Mouse (Mus musculus) left cerebral cortex, adult 2 months (tissue): ENCODE data around the gene Arl15. TPM values are rescaled to one million over a fixed set of nuclear protein-coding genes. Genes with fewer than 3 reads are reported as not detected.
A peak's percentile ranks its signal among the peaks of the same experiment; 100 is the strongest.

ENCODE experiments used
- DNase-seq, 2 experiments: peaks; one replicate each; pipeline ENCODE4 v3.0.0; 2021 to 2022; ENCODE audit warnings: low spot score in 2 of 2, mixed read lengths in 1 of 2; ENCODE audit errors: extremely low spot score in 1 of 2
- H3K27ac ChIP-seq: fragments of 200-600 bp; 2 replicates; pipeline ENCODE4 v1.8.1; 2022
- H3K4me3 ChIP-seq: fragments of 200-600 bp; 2 replicates; pipeline ENCODE4 v1.8.1; 2022
- CTCF ChIP-seq: fragments of 200-600 bp; IDR thresholded peaks from 2 replicates; pipeline ENCODE4 v1.8.1; 2022; ENCODE audit warnings: antibody characterized with exemption, mild to moderate bottlenecking, moderate library complexity
- intact Hi-C: fragments of 180-260 bp; cut with DNase I; formaldehyde crosslinking; loops from one replicate; pipeline ENCODE4 v1.15.1; 2025
- total RNA-seq, 2 experiments: library from RNA; stranded (reverse); gene quantifications; 2 replicates each; pipeline ENCODE4 v1.2.3; 2021

The Arl15 gene
- total RNA-seq, 2 experiments from 2014 or later, result 34.2 to 35.5 TPM

DNA sequence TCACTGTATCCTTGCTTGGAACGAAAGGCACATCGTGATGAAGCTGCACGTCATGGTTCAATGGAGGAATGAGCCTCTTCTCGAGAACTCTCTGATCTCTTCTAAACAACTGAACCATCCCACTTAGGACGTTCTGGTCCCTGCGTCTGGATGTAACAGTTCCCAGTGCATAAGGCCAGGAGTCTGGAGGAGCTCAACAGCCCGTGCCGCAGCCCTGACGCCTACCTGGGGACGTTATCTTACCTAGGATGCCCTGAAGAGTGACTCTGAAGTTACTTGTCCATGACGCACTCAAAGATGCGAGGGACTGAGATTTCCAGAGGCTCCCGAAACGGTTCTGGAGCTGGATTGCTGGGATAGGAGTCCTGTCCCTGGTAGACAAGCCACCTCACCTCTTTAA lies 121.4 kb downstream of the Arl15 start:
- intact Hi-C loops, result no loop called here
- no peak overlapping the region for H3K4me3 ChIP-seq
- no peak for DNase-seq
- TF ChIP-seq CTCF, result no peak
- no peak overlapping the region for H3K27ac ChIP-seq

DNA sequence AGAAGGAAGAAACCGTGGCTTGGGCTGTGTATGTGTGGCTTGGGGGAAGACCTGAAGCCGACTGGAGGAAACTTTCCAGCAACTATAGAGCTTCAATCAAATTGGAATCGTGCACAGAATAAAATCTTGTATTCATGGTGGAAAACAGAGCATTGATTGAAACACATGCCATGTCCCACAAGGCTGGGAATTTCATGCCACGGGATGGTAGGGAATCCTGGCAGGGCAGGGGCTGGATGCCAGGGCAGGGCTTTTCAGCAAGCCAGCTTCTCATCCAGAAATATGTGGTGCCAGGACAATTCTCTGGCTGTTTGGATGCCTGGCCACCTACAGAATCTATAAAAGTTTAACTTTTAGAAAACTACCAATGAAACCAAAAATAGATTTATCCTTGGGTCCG lies 122.5 kb downstream of the Arl15 start:
- intact Hi-C loops, result no loop called here
- no peak for TF ChIP-seq CTCF
- DNase-seq, result no peak
- Histone ChIP-seq H3K4me3 (no peak overlapping the region), H3K27ac (no peak overlapping the region)

DNA sequence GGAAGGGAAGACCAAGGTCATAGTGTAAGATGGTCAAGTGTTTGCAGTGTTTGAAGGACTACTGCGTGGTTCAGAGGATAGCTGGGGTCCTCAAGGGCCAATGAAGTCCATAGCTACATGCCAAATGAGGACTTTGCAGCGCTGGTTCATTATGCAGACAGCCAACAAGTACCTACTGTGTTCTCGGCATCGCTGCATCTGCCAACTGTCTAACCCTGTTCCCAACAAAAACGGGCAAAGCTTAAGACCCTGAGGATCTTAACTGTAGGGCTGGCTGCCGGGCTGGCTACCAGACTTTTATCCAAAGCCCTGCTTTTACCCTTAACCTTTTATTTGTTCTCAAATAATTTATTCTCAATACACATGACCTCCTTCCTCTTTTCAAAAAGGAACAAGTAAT lies 123.1 kb downstream of the Arl15 start:
- Histone ChIP-seq H3K27ac (no peak overlapping the region), H3K4me3 (no peak overlapping the region)
- DNase-seq, result no peak
- no peak for TF ChIP-seq CTCF
- intact Hi-C loops, result no loop called here

DNA sequence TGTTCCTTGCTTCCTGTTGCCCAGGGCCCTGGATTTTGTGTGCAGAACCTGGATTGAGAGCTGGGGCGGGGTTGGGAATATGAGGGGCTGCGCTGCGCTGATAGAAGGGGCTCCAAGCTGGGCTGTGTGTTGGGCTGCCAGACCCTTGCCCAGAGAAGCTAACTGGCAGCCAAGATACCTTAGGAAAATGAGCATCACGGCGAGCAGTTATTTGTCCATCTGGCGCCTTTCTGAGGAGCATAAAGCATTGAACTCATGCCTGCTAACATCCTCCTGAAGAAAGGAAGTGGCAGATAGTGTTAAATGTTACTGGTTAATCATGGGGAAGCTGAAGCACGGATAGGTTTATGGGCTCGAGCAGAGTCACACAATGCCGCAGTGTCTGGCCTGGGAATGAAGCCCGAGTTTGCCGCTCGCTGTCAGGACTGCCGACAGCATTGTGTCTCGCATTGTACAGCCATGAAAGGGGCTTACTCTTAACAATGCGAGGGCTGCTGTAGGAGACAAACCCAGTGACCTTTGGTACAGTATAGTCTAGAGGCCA lies 123.6 kb downstream of the Arl15 start:
- Histone ChIP-seq H3K27ac (no peak overlapping the region), H3K4me3 (peak overlapping the region; percentile 17; the same call in 1 of the 2 replicates)
- no peak for TF ChIP-seq CTCF
- intact Hi-C loops, result no loop called here
- DNase-seq, result no peak

DNA sequence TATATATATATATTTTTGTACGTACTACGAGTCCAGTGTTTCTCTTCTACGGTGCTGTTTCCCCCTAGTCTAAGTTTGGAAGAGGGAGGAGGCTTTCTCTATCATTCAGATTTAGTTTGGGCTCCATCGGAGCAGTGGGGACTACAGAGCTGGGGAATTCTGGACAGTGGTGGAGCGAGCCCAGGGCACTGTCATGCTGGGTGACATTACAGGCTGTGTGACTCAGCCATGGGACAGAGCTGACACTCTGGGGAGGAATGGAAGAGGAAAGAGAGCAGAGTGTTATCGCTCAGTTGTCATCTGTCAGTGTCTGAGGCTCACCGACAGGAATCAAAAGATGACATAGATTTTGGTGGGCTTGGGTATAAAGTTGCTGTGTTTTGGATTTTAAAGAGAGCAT lies 124.4 kb downstream of the Arl15 start:
- no peak overlapping the region for H3K27ac ChIP-seq
- DNase-seq, result no peak
- intact Hi-C loops, result no loop called here
- H3K4me3 ChIP-seq, result no peak overlapping the region
- TF ChIP-seq CTCF, result no peak

DNA sequence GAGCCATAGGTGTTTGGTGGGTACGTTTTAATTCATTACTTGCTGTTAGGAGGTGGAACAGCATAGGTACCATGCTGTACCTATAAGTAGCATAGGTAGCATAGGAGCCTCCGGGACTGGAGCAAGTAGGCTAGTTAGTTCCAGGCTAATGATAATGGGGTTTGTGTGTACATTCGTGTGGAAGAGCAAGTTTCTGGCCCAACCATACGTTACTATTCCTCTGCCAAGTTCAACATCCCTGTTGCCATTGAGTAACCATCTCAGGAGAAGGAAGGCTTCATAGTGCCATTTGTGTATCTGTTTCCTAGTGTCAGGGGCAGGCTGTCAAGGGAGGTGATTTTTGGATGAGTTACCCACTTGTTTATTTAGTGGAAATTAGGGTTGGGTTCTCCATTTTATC lies 141.4 kb downstream of the Arl15 start:
- Histone ChIP-seq H3K4me3 (no peak overlapping the region), H3K27ac (no peak overlapping the region)
- intact Hi-C loops, result no loop called here
- no peak for DNase-seq
- TF ChIP-seq CTCF, result no peak

DNA sequence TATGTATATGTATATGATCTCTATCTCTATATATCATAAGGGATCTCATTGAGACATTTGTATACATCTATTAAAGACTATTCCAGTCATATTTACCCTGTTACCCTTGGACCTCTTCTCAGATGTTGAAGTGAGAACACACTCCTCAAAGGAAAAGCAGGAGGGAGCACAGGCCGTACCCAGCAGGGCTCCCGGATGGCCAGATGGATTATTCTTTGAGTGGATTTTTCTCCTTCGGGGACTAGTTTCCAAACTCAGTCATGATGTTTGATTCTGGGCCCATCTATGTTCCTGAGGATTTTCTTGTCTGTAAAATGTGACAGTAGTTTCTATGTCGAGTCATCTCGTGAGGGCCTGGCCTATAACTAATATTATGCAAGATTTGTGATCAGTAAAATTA lies 142.9 kb downstream of the Arl15 start:
- intact Hi-C loops, result no loop called here
- TF ChIP-seq CTCF, result no peak
- no peak overlapping the region for H3K27ac ChIP-seq
- H3K4me3 ChIP-seq, result no peak overlapping the region
- no peak for DNase-seq

DNA sequence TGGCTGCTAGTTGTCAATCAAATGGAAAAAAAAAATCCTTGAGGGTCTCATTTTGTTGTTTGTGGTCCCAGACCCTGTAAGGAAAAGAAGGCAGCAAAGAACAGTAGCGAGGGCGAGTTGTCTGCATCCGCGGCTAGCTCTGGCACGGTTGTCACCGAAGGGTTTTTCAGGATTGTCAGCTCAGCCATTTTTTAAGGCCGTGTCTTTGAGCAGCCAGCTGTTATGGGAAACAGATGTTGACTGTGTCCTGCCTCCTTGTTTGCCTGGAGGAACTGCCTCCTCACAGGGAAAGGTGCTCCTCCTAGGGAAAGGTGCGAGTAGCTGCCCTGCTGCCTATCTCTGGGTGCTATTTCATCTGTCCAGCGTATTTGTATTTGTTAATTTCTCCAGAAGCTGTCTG lies 144.3 kb downstream of the Arl15 start:
- Histone ChIP-seq H3K27ac (no peak overlapping the region), H3K4me3 (no peak overlapping the region)
- intact Hi-C loops, result no loop called here
- DNase-seq, result no peak
- TF ChIP-seq CTCF, result no peak

DNA sequence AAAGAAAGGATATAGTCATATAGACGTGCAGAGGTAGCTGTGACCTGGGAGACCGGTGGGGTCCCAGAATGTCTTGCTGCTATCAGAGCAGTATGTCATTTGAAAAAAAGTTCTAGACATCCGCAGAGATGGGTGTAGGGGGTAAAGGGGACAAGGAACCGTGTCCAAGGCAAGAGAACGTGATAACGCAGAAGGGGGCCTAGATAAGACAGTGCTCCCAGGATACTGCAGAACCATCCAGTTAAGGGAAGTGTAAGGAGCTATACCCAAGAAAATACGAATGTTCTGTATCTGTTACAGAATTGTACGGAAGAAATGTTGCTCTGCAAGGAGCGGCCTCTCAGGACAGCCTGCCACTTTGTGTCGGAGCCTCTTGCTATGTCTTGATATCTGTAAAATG lies 144.8 kb downstream of the Arl15 start:
- Histone ChIP-seq H3K27ac (no peak overlapping the region), H3K4me3 (no peak overlapping the region)
- no peak for TF ChIP-seq CTCF
- DNase-seq, result no peak
- intact Hi-C loops, result no loop called here

DNA sequence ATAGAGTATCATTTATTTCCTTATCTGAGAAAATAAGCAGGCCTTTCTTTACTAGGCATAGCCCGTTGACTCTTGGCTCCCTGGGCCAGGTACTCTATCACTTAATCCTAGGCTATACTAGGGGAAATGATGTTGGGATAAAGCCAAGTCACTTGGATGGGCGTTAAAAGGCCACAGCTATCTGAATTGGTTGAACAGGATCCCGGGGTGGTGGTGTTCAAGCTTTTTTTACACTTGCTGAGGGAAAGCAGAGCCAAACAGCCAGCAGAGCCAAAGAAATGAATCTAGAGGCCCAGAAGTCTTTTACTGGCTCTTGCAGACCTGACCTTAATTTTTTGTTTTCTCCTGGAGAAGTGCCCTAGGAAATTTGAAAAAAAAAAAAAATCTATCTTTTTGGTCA lies 145.4 kb downstream of the Arl15 start:
- no peak for DNase-seq
- no peak overlapping the region for H3K27ac ChIP-seq
- no peak for TF ChIP-seq CTCF
- no peak overlapping the region for H3K4me3 ChIP-seq
- intact Hi-C loops, result no loop called here

DNA sequence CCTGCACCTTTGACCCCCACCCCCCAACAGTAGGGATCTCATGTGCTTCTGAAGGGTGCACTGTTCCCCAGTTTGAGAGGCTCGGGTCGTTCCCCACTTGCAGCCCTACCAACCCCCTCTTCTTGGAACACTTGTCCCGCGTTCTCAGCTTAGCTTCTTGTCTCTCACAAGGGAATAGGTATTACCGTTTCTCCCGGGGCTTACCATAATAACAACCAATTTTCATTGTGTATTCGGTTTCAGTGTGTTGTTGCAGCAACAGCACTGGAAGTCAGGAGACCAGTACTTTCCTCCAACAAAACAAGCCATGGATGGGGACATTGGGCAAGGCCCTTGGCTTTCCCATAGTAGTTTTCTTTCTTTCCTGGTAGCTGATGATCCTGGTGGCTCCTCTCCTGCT lies 145.8 kb downstream of the Arl15 start:
- no peak overlapping the region for H3K4me3 ChIP-seq
- intact Hi-C loops, result no loop called here
- no peak for TF ChIP-seq CTCF
- no peak for DNase-seq
- H3K27ac ChIP-seq, result no peak overlapping the region

DNA sequence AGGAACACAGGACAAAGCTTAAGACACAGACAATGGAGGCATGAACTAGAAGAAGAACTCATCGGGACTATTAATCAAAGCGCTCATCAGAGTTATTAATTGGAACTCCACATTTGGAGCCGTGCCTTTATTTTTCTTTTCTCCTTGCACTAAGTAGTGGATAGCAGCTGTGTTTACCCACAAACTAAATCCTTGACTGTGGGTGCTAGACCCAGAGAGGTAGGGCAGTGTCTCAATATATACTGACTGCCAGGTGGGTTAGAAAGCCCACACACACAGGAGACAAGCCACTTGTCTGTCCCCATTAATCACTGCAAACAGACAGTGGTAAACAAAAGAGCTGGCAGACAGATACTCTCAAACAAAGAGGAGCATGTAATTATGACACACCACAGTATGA lies 147.6 kb downstream of the Arl15 start:
- intact Hi-C loops, result no loop called here
- TF ChIP-seq CTCF, result no peak
- Histone ChIP-seq H3K4me3 (no peak overlapping the region), H3K27ac (no peak overlapping the region)
- no peak for DNase-seq

DNA sequence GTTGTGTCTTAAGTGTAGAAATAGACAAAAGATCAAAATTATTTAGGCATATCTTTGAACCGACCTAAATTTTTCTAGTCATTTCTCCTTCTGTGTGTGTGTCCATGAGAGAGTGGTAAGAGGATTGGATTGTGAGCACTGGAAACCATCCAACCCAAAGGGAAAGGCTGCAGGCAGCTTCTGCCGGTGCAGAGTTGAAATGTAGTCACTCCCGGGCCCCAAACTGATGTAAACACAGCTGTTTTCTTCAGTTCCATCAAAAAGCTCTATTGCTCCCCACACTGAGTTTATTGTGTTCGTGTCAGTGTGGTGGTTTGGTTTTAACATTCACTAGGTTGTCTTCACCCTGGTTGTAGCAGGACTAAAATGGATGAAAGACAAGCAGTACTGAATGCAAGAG lies 153.2 kb downstream of the Arl15 start:
- no peak for TF ChIP-seq CTCF
- Histone ChIP-seq H3K27ac (no peak overlapping the region), H3K4me3 (no peak overlapping the region)
- DNase-seq, result no peak
- intact Hi-C loops, result no loop called here

DNA sequence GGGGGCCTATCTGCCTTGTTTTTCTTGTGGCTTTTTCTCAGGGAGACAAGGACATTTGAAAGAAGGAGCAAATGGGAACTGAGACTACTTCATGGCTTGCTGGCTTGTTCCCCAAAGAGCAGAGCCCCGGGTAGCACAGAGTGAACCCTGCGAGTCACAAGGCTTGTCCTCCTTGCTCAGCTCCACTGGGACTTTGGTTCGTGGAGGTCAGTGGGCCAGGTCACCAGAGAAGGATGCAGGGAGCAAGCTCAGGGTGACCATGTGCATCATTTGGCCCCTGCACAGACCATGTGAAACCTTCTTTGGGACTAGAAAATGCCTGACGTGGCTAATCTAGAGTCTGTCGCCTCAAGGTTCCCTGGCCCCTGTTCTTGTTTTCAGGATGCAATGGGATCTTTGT lies 155.4 kb downstream of the Arl15 start:
- no peak for TF ChIP-seq CTCF

More for the DNA sequence above, 155.4 kb downstream of the Arl15 start:
- no peak for DNase-seq
- H3K27ac ChIP-seq, result no peak overlapping the region
- intact Hi-C loops, result no loop called here
- no peak overlapping the region for H3K4me3 ChIP-seq
